Mouse (Mus musculus) myocyte (in vitro differentiated cells): ENCODE measurements around the gene Btnl1. TPM values are rescaled to one million over a fixed set of nuclear protein-coding genes. Genes with fewer than 3 reads are reported as not detected.

Experiments used
- H3K27me3 ChIP-seq: one replicate; pipeline ENCODE4 v1.6.1; 2011; ENCODE audit not compliant: control insufficient read depth, insufficient read depth, insufficient read length
- H3K36me3 ChIP-seq: one replicate; pipeline ENCODE4 v1.6.1; 2011; ENCODE audit not compliant: control insufficient read depth, insufficient read depth
- H3K4me2 ChIP-seq: one replicate; pipeline ENCODE4 v1.6.1; 2011; ENCODE audit warnings: low read depth, control low read depth
- H3K4me3 ChIP-seq: one replicate; pipeline ENCODE4 v1.5.1; 2011; ENCODE audit warnings: mild to moderate bottlenecking, control low read depth, moderate library complexity
- H3K79me2 ChIP-seq: one replicate; pipeline ENCODE4 v1.6.1; 2011; ENCODE audit not compliant: control insufficient read depth, insufficient read depth
- H3ac ChIP-seq: one replicate; pipeline ENCODE4 v1.6.1; 2011; ENCODE audit not compliant: control insufficient read depth, insufficient read length
- CEBPB ChIP-seq: IDR thresholded peaks from 2 replicates; pipeline ENCODE4 v1.6.1; 2011; ENCODE audit warnings: mild to moderate bottlenecking, moderate library complexity; ENCODE audit not compliant: poor library complexity, insufficient read depth, severe bottlenecking
- E2F4 ChIP-seq: IDR thresholded peaks from one replicate; pipeline ENCODE4 v1.6.1; 2011; ENCODE audit warnings: mild to moderate bottlenecking, control low read depth, moderate library complexity; ENCODE audit not compliant: insufficient read depth
- MAX ChIP-seq: IDR thresholded peaks from one replicate; pipeline ENCODE4 v1.6.1; 2011; ENCODE audit warnings: low read depth, mild to moderate bottlenecking, control low read depth
- MYOD1 ChIP-seq, 3 experiments: IDR thresholded peaks; one replicate each; pipeline ENCODE4 v1.6.1; 2011; ENCODE audit warnings: control low read depth in 2 of 3, low read depth in 2 of 3, mild to moderate bottlenecking in 2 of 3, moderate library complexity in 1 of 3; ENCODE audit not compliant: insufficient read length in 2 of 3, control insufficient read depth in 1 of 3
- MYOG ChIP-seq, 3 experiments: IDR thresholded peaks; one replicate each; pipeline ENCODE4 v1.6.1; 2011; ENCODE audit warnings: control low read depth in 2 of 3, low read depth in 2 of 3, mild to moderate bottlenecking in 2 of 3; ENCODE audit not compliant: insufficient read length in 2 of 3, control insufficient read depth in 1 of 3, insufficient read depth in 1 of 3
- POLR2A ChIP-seq: IDR thresholded peaks from one replicate; pipeline ENCODE4 v1.6.1; 2011; ENCODE audit warnings: low read depth, mild to moderate bottlenecking, control low read depth, moderate library complexity; ENCODE audit not compliant: insufficient read length
- POLR2AphosphoS2 ChIP-seq: IDR thresholded peaks from one replicate; pipeline ENCODE4 v1.6.1; 2011; ENCODE audit warnings: low read depth, control low read depth; ENCODE audit not compliant: insufficient read length
- REST ChIP-seq: IDR thresholded peaks from one replicate; pipeline ENCODE4 v1.6.1; 2011; ENCODE audit warnings: mild to moderate bottlenecking, control low read depth, moderate library complexity; ENCODE audit not compliant: insufficient read depth, insufficient read length
- SRF ChIP-seq: IDR thresholded peaks from one replicate; pipeline ENCODE4 v1.6.1; 2011; ENCODE audit warnings: low read depth; ENCODE audit not compliant: control insufficient read depth, insufficient read length
- TCF12 ChIP-seq: IDR thresholded peaks from one replicate; pipeline ENCODE4 v1.6.1; 2011; ENCODE audit warnings: mild to moderate bottlenecking, control low read depth; ENCODE audit not compliant: poor library complexity, insufficient read depth, severe bottlenecking
- TCF3 ChIP-seq: IDR thresholded peaks from one replicate; pipeline ENCODE4 v1.6.1; 2011; ENCODE audit warnings: low read depth, control low read depth; ENCODE audit not compliant: insufficient read length
- USF1 ChIP-seq: IDR thresholded peaks from one replicate; pipeline ENCODE4 v1.6.1; 2011; ENCODE audit warnings: low read depth, mild to moderate bottlenecking, control low read depth, moderate library complexity
- polyA plus RNA-seq: library from polyadenylated mRNA; unstranded; fragments of >200 nt; fragmentation: generic; extraction: Trizol; gene quantifications from one replicate; pipeline ENCODE4 v1.2.1, GENCODE M21; 2012; ENCODE audit warnings: missing spikeins

Gene Btnl1
- polyA plus RNA-seq = not detected

DNA sequence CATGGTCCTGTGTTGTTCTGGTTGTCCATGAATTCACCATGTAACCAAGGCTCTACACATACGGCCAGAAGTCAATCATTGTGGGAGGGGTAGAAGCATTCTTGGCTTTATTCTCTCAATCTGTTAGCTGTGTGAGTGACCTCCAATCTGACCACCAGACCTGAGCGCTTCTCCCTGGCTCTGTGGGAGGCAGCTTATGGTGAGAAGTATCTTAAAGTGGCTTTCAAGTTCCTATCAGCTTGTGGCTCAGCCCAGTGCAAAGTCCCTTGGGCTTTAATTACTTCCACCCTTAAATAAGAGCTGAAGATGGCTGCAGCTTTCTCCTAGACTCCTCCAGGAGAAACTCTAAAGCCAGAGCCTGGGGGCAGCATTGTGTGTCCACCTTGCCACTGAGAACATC, at the start of gene Btnl1:
Btnl1 (plus strand) TSS at position 286 of the 400 bp plus-strand sequence.
- H3K27me3 ChIP-seq = no peaks in the 10 kb centered on the region
- TF ChIP-seq MYOG (IDR thresholded peaks at IDR 0.05; ENCODE audit: control insufficient read depth in 1 of 3, insufficient read depth in 1 of 3, insufficient read length in 2 of 3, low read depth in 2 of 3) (no peak), REST (no peak), USF1 (no peak), POLR2AphosphoS2 (no peak), TCF3 (no peak), SRF (no peak), POLR2A (no peak)
- H3ac ChIP-seq = no peak within 1 kb of the TSS
- H3K4me3 ChIP-seq = no peak within 1 kb of the TSS
- no peak within 1 kb of the TSS for H3K4me2 ChIP-seq
- no peaks in the 10 kb centered on the region for H3K36me3 ChIP-seq
- H3K79me2 ChIP-seq = no peaks in the 10 kb centered on the region

DNA sequence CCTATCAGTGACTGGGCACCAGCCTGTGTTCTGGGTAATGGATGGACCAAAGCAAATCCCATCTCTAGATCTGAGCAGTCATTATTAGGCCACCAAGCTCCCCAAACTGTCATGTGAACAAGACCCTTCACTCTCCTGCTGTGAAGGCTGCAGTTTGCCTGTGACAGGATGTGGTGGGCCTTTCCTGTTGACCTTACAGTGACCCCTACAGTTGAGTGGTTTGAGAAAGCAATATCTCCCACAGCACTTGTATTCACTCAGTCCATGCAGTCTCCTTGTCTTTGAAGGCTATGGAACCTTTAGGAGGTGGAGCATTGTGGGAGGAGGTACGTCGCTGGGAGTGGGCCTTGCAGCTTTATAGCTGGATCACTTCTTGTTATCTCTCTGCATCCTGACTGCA, 47.1 kb upstream of the Btnl1 start:
- no peaks in the 10 kb centered on the region for H3K27me3 ChIP-seq
- no peak for TF ChIP-seq E2F4
- no peaks in the 10 kb centered on the region for H3K36me3 ChIP-seq
- H3ac ChIP-seq = no peak overlapping the region
- no peak overlapping the region for H3K4me3 ChIP-seq
- no peaks in the 10 kb centered on the region for H3K79me2 ChIP-seq
- H3K4me2 ChIP-seq = no peak overlapping the region

DNA sequence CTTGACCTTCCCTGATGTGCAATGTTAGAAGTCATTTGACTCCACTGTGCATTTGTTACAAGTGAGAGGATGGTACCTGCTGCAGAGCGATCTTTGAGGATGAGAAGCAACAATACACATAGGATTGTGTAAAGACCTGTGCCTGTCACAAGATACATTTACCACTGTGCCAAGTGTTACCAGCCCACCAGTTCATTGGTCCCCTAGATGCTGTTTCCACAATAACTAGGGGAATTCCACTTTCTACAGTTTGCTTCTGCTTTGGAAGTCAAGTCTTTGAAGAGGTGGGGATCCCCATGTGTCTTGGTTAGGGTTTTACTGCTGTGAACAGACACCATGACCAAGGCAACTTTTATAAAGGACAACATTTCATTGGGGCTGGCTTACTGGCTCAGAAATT, 45.7 kb upstream of the Btnl1 start:
- no peaks in the 10 kb centered on the region for H3K27me3 ChIP-seq
- H3ac ChIP-seq = no peak overlapping the region
- no peak overlapping the region for H3K4me3 ChIP-seq
- no peak overlapping the region for H3K4me2 ChIP-seq
- TF ChIP-seq POLR2A = no peak
- no peak for TF ChIP-seq USF1
- TF ChIP-seq E2F4 = no peak
- TF ChIP-seq POLR2AphosphoS2 = no peak
- no peak for TF ChIP-seq MAX
- no peak for TF ChIP-seq REST
- no peak for TF ChIP-seq TCF3
- TF ChIP-seq MYOG (IDR thresholded peaks at IDR 0.05; ENCODE audit: control insufficient read depth in 1 of 3, insufficient read depth in 1 of 3, insufficient read length in 2 of 3, low read depth in 2 of 3) = no peak
- no peak for TF ChIP-seq CEBPB
- no peak for TF ChIP-seq TCF12
- TF ChIP-seq MYOD1 (IDR thresholded peaks at IDR 0.05; ENCODE audit: control insufficient read depth in 1 of 3, insufficient read length in 2 of 3, low read depth in 2 of 3) = no peak
- TF ChIP-seq SRF = no peak
- no peaks in the 10 kb centered on the region for H3K79me2 ChIP-seq
- no peaks in the 10 kb centered on the region for H3K36me3 ChIP-seq

DNA sequence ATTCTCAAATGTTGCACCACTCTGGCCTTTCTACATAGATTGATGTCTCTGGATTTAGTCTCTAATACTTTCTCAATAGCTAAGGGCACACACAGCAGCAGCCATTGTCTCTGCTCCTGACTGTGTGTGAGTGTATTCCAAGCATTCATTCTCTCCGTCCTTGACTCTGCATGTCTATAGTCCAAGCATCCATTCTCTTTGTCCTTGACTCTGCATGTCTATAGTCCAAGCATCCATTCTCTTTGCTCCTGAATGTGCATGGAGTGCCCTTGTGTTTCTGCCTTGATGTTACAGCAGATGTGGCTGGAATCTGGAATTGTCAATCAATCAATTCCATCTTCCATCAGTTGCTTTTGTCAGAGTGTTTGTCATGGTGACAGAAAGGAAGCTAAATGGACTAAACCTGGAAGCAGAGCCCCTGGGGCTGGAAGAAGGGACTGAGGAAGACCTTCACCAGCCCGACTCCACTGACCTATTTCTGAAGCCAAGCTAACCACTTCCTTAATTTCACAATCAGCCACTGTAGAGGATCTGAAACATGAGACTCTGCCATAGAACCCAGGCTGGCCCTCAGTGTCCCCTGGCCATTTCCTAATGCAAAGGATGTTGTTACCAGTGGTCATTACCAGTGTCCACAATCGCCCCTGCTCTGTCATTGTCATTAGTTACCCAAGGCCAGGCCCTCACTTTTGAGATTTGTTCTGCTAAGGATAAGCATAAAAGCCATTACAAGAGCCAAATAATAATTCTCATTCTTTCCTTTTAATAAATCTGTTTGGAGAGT, 36.1 kb upstream of the Btnl1 start:
- H3K79me2 ChIP-seq = no peaks in the 10 kb centered on the region
- TF ChIP-seq TCF12 (no peak), POLR2AphosphoS2 (no peak), TCF3 (no peak), E2F4 (no peak), POLR2A (no peak), SRF (no peak), REST (no peak), MYOD1 (IDR thresholded peaks at IDR 0.05; ENCODE audit: control insufficient read depth in 1 of 3, insufficient read length in 2 of 3, low read depth in 2 of 3) (no peak), MAX (no peak), MYOG (IDR thresholded peaks at IDR 0.05; ENCODE audit: control insufficient read depth in 1 of 3, insufficient read depth in 1 of 3, insufficient read length in 2 of 3, low read depth in 2 of 3) (no peak), CEBPB (no peak)
- no peak overlapping the region for H3K4me2 ChIP-seq
- H3K4me3 ChIP-seq = no peak overlapping the region
- no peak overlapping the region for H3ac ChIP-seq
- H3K27me3 ChIP-seq = peaks cover 6% of the 10 kb centered on the region
- no peaks in the 10 kb centered on the region for H3K36me3 ChIP-seq

DNA sequence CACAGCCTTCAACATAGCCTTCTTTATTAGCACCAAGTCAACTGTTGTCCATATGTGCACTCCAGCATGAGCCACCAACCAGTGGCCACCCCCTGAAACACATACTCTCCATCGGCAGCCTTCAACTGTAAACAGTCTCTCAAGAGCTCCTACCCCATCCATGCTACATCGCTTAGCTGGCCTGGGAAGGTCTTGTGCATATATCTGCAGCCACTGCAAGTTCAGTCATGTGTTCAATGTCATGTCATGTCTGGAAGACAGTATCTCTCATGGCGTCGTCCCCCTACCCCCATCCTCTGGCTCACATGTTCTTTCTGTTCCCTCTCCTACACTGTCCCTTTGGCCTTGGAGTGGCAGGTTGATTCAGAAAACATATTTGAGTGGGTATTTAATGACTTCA, 32.0 kb upstream of the Btnl1 start:
- H3K4me3 ChIP-seq = no peak overlapping the region
- H3K27me3 ChIP-seq = peaks cover 6% of the 10 kb centered on the region
- H3K4me2 ChIP-seq = no peak overlapping the region
- H3ac ChIP-seq = no peak overlapping the region
- TF ChIP-seq TCF12 (no peak), POLR2AphosphoS2 (no peak), USF1 (no peak)
- H3K79me2 ChIP-seq = no peaks in the 10 kb centered on the region
- no peaks in the 10 kb centered on the region for H3K36me3 ChIP-seq
